Mouse (Mus musculus): ENCODE data around the gene Leng8. TPM values are rescaled to one million over a fixed set of nuclear protein-coding genes. Genes with fewer than 3 reads are reported as not detected.

Gene Leng8
- total RNA-seq, 2 experiments from 2014 or later, result 31.7 to 62.1 TPM

DNA sequence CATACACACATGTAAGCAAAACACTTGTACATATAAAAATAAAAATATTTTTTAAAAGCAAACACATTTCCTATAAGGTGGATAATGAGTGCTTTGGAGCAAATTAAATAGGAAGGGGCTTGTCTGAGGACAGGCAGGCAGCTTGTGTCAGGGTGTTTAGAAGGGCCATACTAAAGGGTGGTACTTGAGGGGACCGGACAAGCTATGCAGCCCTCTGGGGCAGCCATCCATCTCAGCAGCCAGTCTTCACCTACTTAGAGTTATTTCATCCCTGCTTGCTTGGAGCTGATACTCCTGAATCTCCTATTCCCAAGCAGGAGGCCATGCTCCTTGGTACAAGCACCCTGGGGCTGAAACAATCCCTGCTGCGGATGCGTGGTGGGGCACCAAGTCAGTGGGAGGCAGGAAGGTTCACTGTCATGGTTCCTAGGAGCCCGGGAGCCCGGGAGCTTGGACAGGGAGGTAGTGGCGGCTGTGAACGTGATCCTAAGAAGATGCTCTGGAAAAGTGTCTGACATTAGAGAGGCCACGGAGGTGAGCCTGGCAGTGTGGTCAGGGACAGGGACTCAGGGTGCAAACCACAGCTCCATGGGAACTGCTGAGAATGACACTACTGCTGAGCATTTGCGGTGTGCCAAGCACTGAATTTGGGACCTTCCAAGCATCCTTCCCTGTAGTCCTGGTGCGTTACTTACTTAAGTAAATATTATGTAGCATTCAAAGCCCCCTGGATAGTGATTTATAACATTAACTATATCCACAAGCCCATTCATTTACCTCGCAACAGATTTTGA lies 9.7 kb upstream of the Leng8 start:
- no peak for DNase-seq

GRCm38 (mm10) chr7:4127894-4128293 lies 8.9 kb upstream of the Leng8 start:
- no peak for DNase-seq

DNA sequence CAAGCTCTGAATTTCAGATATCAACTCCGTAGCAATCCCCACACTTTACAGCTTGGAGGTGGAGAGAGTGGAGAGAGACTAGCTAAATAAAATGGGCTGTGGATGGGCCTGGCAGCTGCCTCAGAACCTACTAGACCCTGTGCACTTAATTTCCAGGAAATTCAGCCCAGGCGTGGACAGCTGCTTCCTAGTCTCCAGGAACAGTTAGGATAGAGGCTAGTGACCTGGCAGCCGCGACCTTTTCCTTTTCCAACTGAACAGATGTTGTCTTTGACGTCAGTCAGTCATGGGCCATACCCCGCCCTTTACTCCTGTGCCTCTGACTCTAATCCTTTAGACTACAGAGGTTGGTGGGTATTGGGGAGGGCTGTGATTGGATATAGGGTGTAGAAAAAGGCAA lies 8.0 kb upstream of the Leng8 start:
- peak; percentile 63 for DNase-seq

DNA sequence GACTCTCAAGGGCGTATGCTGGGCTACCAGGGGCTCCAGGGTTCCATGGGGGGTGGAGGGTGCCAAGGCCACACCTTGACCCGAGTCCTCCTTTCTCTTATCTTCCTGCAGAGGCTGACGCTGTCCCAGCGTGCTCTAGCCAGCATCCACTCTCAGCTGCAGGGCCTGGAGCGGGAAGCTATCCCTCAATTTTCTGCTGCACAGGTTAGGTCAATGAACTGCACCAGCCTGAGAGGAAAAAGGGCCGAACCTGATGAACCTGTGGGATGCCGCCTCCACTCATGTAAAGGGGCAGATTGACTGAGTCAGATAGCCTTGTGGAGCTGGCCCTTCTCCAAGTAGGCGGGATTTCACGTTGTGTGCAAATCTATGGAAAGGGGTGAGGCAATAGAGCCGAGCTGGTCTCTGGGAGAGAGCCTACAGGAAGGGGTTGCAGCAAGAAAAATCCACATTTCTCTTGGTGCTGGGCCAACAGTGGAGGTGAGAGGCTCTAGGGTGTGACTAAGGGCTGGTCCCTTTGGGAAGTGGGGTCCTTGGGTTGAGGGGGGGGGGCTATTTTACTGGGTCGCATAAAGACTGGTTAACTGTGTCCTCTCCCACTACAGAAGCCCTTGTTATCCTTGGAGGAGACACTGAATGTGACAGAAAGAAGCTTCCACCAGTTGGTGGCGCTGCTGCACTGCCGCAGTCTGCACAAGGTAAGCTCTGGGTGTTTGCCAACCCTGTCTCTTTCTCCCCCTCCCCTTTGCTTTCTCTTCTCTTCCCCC lies 6.0 kb upstream of the Leng8 start:
- peak; percentile 88 for DNase-seq

DNA sequence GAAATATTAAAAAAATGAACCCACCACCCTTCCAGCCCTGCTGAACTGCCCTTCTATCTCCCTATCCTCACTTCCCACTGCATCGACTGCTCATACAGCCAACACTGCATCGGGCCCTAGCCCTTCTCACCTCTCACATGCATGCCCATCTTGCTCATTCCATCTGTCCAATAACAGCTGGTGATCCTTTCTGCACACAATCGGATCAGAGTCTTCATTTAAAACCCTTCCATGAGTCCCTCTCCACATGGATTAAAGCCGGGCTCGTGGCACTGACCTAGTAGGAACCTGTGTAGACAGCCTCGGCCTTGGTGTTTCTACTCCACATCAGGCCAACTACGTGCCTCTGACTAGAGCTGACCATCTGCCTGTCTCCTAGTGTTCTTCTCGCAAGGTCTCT lies 4.9 kb upstream of the Leng8 start:
- no peak for DNase-seq

DNA sequence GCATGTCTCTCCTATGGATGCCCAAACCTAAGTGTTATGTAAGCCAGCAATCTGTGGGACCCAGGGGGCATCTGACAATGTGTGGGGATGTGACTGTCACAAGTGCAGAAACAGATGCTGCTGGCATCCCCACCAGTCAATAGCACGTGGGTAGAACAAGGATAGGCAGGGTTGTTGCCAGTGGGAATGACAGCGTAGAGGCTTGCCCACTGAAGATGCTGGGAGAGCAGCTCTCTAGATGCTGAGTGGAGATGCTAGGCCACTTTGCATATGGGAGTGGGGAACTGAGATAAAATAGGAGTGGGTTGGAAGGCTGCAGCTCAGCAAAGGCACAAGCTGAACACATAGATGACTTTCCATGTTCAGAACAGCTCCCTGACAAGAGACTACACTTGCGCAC lies 4.3 kb upstream of the Leng8 start:
- DNase-seq, result no peak

- DNase-seq, result no peak
These were observed 3.8 kb upstream of the Leng8 start for GRCm38 (mm10) chr7:4132998-4133397.

- no peak for DNase-seq
These were observed 1.9 kb upstream of the Leng8 start for GRCm38 (mm10) chr7:4134911-4135310.

DNA sequence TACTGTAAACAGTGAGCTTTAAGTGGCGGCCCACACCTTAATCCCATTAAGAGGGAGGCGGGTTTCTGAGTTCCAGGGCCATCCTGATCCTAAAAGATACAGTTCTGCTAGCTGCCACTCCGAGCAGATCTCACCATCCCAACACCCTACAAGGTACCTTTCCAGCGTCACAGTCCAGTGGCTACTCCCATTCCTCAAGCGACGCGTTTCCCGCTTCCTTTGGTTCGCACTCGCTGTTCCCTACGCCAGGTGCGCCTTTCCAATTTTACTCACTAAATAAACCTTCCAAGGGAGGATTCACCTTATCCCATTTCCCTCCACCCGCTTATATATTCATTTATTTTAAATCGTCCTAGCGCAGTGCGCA lies 452 bp upstream of the Leng8 start:
- no peak for DNase-seq

DNA sequence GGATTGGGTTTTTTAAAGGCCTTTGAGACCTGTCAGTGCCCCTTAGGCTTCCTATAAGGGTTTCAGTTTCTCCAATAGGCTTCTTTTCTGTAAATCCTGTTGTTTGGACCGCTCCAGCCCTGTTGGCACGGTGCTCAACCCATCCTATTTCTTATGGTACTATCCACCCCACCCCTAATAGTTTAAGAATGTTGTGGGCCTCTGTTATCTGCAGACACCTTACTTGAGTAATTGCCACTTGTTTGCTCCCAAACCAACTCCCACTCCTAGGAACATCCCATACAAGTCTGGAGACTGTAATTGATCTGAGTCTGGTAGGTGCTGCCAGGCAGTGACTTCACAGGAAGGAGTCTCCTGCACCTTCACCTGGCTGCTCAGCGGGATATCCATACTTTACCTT lies 907 bp downstream of the Leng8 start:
- DNase-seq, result no peak

GRCm38 (mm10) chr7:4138181-4138580 lies 1.3 kb downstream of the Leng8 start:
- DNase-seq, result no peak

DNA sequence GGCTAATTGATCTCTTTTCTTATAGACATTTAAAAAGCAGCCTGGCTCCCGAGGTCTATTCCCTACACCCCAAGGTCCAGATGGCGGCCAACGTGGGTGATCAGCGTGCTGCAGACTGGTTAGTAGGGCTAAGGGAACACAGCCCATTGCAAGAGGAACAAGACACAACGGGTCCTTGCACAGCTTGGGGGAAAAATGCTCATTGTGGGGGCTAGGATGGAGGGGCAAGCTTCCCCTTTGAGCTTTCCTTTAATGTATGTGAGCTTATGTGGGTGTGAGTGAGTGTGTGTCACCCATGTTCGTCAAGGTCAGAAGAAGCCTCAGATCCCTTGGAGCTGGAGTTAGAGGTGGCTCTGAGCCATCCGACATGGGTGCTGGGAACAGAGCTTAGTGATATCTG lies 1.8 kb downstream of the Leng8 start:
- no peak for DNase-seq

DNA sequence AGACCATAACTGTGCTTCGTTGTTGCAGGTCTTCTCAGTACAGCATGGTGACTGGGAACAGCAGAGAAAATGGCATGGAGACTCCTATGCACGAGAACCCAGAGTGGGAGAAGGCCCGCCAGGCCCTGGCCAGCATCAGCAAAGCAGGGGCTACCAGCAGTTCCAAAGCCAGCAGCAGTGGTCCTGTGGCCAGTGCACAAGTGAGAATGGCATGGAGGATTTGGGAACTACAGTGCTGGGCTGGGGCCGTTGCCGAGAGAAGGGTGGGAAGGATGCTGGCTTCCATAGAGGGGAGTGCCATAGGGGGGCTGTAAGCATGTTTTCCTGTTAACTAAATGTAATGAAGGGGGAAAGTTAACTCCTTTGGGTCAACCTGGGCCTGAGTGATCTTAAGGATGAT lies 2.6 kb downstream of the Leng8 start:
- DNase-seq, result no peak

GRCm38 (mm10) chr7:4141648-4142325 lies 4.9 kb downstream of the Leng8 start:
- no peak for DNase-seq

GRCm38 (mm10) chr7:4142796-4143445 lies 6.1 kb downstream of the Leng8 start:
- no peak for DNase-seq

DNA sequence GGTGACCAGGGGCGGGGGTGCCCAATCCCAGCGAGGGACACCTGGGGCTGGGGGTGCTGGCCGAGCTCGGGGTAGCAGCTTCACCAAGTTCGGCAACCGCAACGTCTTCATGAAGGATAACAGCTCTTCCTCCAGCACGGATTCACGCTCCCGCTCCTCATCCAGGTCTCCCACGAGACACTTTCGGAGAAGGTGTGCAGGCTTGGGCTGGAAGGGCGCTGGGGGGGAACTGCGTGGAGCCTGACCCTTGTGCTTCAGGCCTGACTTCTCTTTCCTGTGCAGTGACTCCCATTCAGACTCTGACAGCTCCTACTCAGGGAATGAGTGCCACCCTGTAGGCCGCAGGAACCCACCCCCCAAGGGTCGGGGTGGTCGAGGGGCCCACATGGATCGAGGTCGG lies 6.7 kb downstream of the Leng8 start:
- DNase-seq, result no peak

DNA sequence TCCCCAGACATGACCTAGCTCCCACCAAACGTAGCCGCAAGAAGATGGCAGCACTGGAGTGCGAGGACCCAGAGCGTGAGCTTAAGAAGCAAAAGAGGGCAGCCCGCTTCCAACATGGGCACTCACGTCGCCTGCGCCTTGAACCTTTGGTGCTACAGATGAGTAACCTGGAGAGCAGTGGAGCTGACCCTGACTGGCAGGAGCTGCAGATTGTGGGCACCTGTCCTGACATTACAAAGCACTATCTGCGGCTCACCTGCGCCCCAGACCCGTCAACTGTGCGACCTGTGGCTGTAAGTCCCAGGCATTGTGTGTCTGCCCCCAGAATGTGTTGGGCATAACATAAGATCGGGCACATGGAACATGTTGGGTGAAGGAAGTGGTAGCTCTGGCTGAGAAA lies 7.2 kb downstream of the Leng8 start:
- no peak for DNase-seq

DNA sequence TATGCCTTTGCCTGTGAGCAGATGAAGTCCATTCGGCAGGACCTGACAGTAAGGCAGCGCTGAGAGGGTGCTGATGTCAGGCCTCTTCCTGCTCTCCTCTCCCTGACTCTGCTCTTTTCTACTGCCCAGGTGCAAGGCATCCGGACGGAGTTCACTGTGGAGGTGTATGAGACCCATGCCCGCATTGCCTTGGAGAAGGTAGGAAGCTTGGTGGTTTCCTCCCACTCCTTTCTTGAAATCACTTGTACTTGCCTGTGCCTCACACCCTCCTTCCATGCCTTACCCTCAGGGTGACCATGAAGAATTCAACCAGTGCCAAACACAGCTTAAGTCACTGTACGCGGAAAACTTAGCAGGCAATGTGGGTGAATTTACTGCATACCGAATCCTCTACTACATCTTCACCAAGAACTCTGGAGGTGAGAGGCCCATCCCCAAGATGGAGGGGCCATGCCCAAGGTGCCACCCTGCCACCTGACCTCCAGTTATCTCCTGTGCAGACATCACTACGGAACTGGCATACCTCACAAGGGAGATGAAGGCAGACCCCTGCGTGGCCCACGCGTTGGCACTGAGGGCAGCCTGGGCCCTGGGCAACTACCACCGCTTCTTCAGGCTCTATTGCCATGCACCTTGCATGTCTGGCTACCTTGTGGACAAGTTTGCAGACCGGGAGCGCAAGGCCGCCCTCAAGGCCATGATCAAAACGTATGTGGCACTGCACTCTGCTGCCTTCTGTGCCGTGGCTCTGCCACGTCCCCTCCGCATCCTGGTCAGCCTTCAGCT lies 8.1 kb downstream of the Leng8 start:
- DNase-seq, result no peak

GRCm38 (mm10) chr7:4145552-4146190 lies 8.8 kb downstream of the Leng8 start:
- DNase-seq, result no peak

DNA sequence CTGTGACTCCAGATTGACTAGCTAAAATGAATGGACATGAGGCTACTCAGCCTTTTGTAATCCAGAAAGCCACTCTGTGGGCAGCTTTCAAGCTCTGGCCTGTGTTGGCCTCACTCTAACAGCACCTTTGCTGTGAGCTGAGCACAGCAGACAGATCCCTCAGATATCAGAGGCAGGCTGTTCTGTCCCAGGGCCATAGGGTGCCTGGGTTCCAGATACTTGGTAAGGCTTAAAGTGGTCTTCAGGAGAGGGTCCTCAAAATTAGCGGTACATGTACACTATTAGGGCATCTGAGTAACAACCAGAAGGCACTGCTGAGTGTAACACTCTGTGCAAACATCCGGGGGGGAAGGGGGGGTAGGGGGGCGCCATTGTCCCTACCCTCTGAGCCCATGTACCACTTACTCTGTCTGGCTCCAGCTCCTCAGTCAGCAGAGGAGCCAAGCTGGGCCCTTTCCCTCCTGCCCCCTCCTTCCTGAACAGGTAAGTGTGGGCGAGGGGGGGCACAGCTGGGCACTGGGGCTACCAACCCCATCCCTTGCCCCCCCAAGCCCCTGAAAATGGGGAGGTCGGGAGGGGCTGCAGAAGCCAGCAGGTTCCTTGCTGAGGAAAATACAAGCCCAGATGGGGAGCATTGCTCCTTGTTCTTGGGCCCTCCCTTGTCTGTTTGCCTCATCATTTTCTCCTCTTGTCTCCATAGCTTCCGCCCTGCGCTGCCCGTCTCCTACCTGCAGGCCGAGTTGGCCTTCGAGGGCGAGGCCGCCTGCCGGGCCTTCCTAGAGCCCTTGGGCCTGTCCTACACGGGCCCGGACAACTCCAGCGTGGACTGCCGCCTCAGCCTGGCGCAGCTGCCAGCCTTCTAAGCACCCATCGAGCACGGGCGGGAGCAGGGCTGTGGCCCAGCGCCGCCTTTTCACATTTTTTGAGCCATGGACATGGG lies 9.7 kb downstream of the Leng8 start:
- no peak for DNase-seq
